Comparison of ENCODE assay signal across 12 mouse cellular contexts in the genomic region with DNA sequence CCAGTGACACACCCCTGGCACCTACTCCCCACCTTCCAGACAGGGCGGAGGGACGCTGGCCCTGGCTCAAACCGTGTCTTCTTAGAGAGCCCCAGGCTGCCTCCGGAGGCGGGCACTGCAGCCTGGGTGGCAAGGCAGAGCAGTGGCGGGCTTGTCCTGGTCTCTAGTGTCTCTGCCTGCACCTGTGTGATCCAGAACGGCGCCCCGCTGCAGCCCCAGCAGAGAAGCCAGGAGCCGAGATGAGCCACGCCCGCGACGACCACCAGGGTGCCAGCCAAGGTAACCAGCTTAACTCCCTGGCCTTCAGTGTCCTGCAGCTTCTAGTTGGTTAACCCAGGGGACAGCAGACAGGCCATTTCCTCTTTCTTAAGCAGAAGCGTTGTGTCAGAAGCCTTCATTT. TPM values are rescaled to one million over a fixed set of nuclear protein-coding genes. Genes with fewer than 3 reads are reported as not detected.
A peak's percentile ranks its signal among the peaks of the same experiment; 100 is the strongest.
DNase-seq lines count a peak whose midpoint lies in the region; ATAC-seq and TF ChIP-seq lines count a peak whose summit lies in the region.
"Had no signal": no experiment of that assay in that cellular context is flagged by ENCODE, and none has a peak within 500 bp of the region (broad histone marks: within the 10 kb centered on the region; RNA-seq: fewer than 3 reads in every experiment).

No protein-coding gene starts in this region.

- no peak overlapping the region for H3K27ac ChIP-seq in lung, embryonic 15.5 days
- no peak overlapping the region for H3K27ac ChIP-seq in embryonic facial prominence, embryonic 13.5 days
- no peak overlapping the region for H3K27ac ChIP-seq in limb, embryonic 14.5 days (replicated peaks; ENCODE audit: low read depth, low read length)
- H3K27ac ChIP-seq: liver, embryonic 13.5 days had no signal

- no peak overlapping the region for H3K4me3 ChIP-seq in lung, embryonic 15.5 days
- H3K4me3 ChIP-seq in embryonic facial prominence, embryonic 13.5 days: peak overlapping the region; percentile 10
- H3K4me3 ChIP-seq in limb, embryonic 14.5 days (replicated peaks; ENCODE audit: low read length): no peak overlapping the region
- H3K4me3 ChIP-seq: liver, embryonic 13.5 days had no signal

- no peak overlapping the region for H3K9ac ChIP-seq in lung, embryonic 15.5 days
- H3K9ac ChIP-seq in embryonic facial prominence, embryonic 13.5 days: peak overlapping the region; percentile 49; the same call in 1 of the 2 replicates
- H3K9ac ChIP-seq in limb, embryonic 14.5 days (ENCODE audit: low read depth, low read length, severe bottlenecking): peak overlapping the region; percentile 31; the same call in 1 of the 2 replicates
- H3K9ac ChIP-seq: liver, embryonic 13.5 days had no signal

- H3K9me3 ChIP-seq in lung, embryonic 15.5 days: no peaks in the 10 kb centered on the region
- H3K9me3 ChIP-seq in embryonic facial prominence, embryonic 13.5 days: no peaks in the 10 kb centered on the region
- H3K9me3 ChIP-seq in limb, embryonic 14.5 days (ENCODE audit: control insufficient read depth, low read length): no peaks in the 10 kb centered on the region
- H3K9me3 ChIP-seq: liver, embryonic 13.5 days had no signal

- H3K36me3 ChIP-seq in lung, embryonic 15.5 days: no peaks in the 10 kb centered on the region
- no peaks in the 10 kb centered on the region for H3K36me3 ChIP-seq in embryonic facial prominence, embryonic 13.5 days
- no peaks in the 10 kb centered on the region for H3K36me3 ChIP-seq in limb, embryonic 14.5 days (ENCODE audit: control insufficient read depth, insufficient read depth, low read length)
- H3K36me3 ChIP-seq: liver, embryonic 13.5 days had no signal

- peak; percentile 74 for DNase-seq in heart, adult 11 months
- no peak for DNase-seq in heart, adult 18-20 months
- DNase-seq in lung, postnatal 4 days: no peak
- DNase-seq in limb, embryonic 14.5 days (ENCODE audit: low spot score): no peak
- DNase-seq in adrenal gland, postnatal 10 days: no peak
- DNase-seq in embryo, embryonic 9.5 days (ENCODE audit: extremely low spot score): no peak
- DNase-seq: cerebellum, adult 18-20 months; kidney, adult 18-20 months; liver, embryonic 13.5 days had no signal

- no peaks in the 10 kb centered on the region for H3K4me1 ChIP-seq in lung, embryonic 15.5 days
- peaks cover 11% of the 10 kb centered on the region; the same call in 1 of the 2 replicates for H3K4me1 ChIP-seq in embryonic facial prominence, embryonic 13.5 days
- H3K4me1 ChIP-seq in limb, embryonic 14.5 days (ENCODE audit: control insufficient read depth, insufficient read depth, low read length): peaks cover 7% of the 10 kb centered on the region
- H3K4me1 ChIP-seq: liver, embryonic 13.5 days had no signal

- H3K4me2 ChIP-seq in lung, embryonic 15.5 days: peak overlapping the region; percentile 35
- H3K4me2 ChIP-seq in embryonic facial prominence, embryonic 13.5 days: peak overlapping the region; percentile 49
- H3K4me2 ChIP-seq in limb, embryonic 14.5 days (replicated peaks; ENCODE audit: low read depth, low read length, severe bottlenecking): peak overlapping the region; percentile 21; the same call in 1 of the 2 replicates
- H3K4me2 ChIP-seq: liver, embryonic 13.5 days had no signal

- no peak for TF ChIP-seq POLR2A in limb, embryonic 14.5 days (IDR thresholded peaks at IDR 0.05; ENCODE audit: borderline replicate concordance, extremely low read depth, insufficient read depth, insufficient read length)

- WGBS in lung, embryonic 15.5 days: 10% methylated on average over 15 of the region's 15 CpGs
- 9% methylated on average over 15 of the region's 15 CpGs for WGBS in embryonic facial prominence, embryonic 13.5 days
- WGBS in limb, embryonic 14.5 days: 13% methylated on average over 15 of the region's 15 CpGs

- ATAC-seq in lung, embryonic 15.5 days (ENCODE audit: borderline replicate concordance, extremely low read depth, low FRiP score, low TSS enrichment): no peak
- no peak for ATAC-seq in embryonic facial prominence, embryonic 13.5 days (ENCODE audit: insufficient number of reproducible peaks, insufficient read depth, low FRiP score, low TSS enrichment, low read depth)
- ATAC-seq in limb, embryonic 14.5 days (ENCODE audit: low FRiP score, low read depth): no peak

- no peaks in the 10 kb centered on the region for H3K27me3 ChIP-seq in lung, embryonic 15.5 days
- peaks cover 7% of the 10 kb centered on the region; the same call in 1 of the 2 replicates for H3K27me3 ChIP-seq in embryonic facial prominence, embryonic 13.5 days
- no peaks in the 10 kb centered on the region for H3K27me3 ChIP-seq in limb, embryonic 14.5 days (ENCODE audit: control insufficient read depth, insufficient read depth, low read length)
- H3K27me3 ChIP-seq: CH12.LX; liver, embryonic 13.5 days had no signal

RNA-seq across cellular contexts. Expression of a gene that starts 0.9 kb away (rescaled TPM):
- not detected for total RNA-seq in heart, adult 18-20 months (2021)
- 0.51 and 0.60 TPM in 2 replicates for polyA plus RNA-seq in lung, embryonic 15.5 days (2015; fragmentation: Nextera tagmentation; extraction: Ambion mirVana)
- 0.31 and 1.9 TPM in 2 replicates for polyA plus RNA-seq in embryonic facial prominence, embryonic 13.5 days (2015; fragmentation: Nextera tagmentation; extraction: Ambion mirVana)
- 0.59 and 0.69 TPM in 2 replicates for polyA plus RNA-seq in limb, embryonic 14.5 days (2012; rRNA removed)
- 0.93 and 1.4 TPM in 2 replicates for polyA plus RNA-seq in limb, embryonic 14.5 days (2014; fragmentation: Nextera tagmentation; extraction: Ambion mirVana)
- 1 to 10 TPM in 1 of 2 experiments, under 1 TPM in 1; 0.63 to 1.4 TPM for total RNA-seq in adrenal gland, postnatal 10 days (2021)
